Comparison of ENCODE assay signal across 11 mouse cellular contexts in the genomic region with DNA sequence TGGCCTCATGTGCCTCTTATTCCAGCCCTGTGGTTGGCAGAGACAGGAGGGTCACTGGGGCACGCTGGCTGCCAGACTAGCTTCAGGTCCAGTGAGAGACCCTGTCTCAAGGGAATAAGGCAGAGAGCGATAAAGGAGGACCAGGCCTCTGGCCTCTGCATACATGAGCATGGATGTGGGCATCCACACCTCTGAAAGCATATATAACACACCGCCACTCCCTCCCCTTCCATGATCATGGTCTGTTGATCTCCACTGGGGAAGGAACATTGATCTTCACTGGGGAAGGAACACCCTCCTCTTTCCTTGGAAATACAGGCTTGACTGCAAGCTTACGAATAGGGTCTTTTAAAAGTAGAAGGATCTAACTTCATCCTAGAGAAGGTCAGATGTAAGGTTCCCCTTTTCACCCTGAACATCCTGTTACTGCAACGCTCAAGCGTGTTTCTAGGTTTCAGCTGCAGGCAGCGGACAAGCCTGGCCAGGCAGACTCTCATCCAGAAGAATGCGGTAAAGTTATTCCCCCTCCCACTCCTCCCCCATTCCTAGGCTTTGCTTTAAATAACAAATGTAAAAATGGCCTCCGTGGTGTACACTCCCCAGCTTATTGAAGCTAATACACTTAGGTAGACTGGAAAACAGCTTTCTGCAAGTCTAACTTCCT. TPM values are rescaled to one million over a fixed set of nuclear protein-coding genes. Genes with fewer than 3 reads are reported as not detected.
A peak's percentile ranks its signal among the peaks of the same experiment; 100 is the strongest.
DNase-seq lines count a peak whose midpoint lies in the region; ATAC-seq and TF ChIP-seq lines count a peak whose summit lies in the region.
"Had no signal": no experiment of that assay in that cellular context is flagged by ENCODE, and none has a peak within 500 bp of the region (broad histone marks: within the 10 kb centered on the region; RNA-seq: fewer than 3 reads in every experiment).

No protein-coding gene starts in this region.

- no peaks in the 10 kb centered on the region for H3K9me3 ChIP-seq in intestine, embryonic 14.5 days (ENCODE audit: control insufficient read depth, low read length)
- no peaks in the 10 kb centered on the region for H3K9me3 ChIP-seq in intestine, postnatal 0 days (ENCODE audit: control insufficient read depth)
- no peaks in the 10 kb centered on the region for H3K9me3 ChIP-seq in E14TG2a.4 (ENCODE audit: low read length)
- no peaks in the 10 kb centered on the region for H3K9me3 ChIP-seq in intestine, embryonic 15.5 days

- H3K4me3 ChIP-seq in intestine, embryonic 14.5 days (ENCODE audit: low read depth, low read length): no peak overlapping the region
- H3K4me3 ChIP-seq in intestine, postnatal 0 days (ENCODE audit: low read depth, low read length): no peak overlapping the region
- peak overlapping the region; percentile 43 for H3K4me3 ChIP-seq in E14TG2a.4 (replicated peaks; ENCODE audit: low read length)
- no peak overlapping the region for H3K4me3 ChIP-seq in intestine, embryonic 15.5 days (replicated peaks)
- no peak overlapping the region for H3K4me3 ChIP-seq in lung, adult 2 months (replicated peaks; ENCODE audit: extremely low read depth, low read depth, low read length)

- no peak for ATAC-seq in intestine, embryonic 14.5 days (replicated peaks; ENCODE audit: low FRiP score, low TSS enrichment, low read depth)
- no peak for ATAC-seq in intestine, postnatal 0 days
- ATAC-seq in intestine, embryonic 15.5 days: no peak

- no peak overlapping the region for H3K4me2 ChIP-seq in intestine, embryonic 14.5 days (ENCODE audit: low read length)
- no peak overlapping the region for H3K4me2 ChIP-seq in intestine, postnatal 0 days (replicated peaks; ENCODE audit: low read depth)
- H3K4me2 ChIP-seq in intestine, embryonic 15.5 days (replicated peaks): no peak overlapping the region

- no peak for TF ChIP-seq CTCF in intestine, postnatal 0 days (IDR thresholded peaks at IDR 0.05; ENCODE audit: low read depth)
- TF ChIP-seq CTCF in E14TG2a.4 (conservative IDR thresholded peaks at IDR 0.05; ENCODE audit: low read length): no peak
- no peak for TF ChIP-seq CTCF in lung, adult 2 months (IDR thresholded peaks at IDR 0.05; ENCODE audit: insufficient read depth, low read length)

- no peak for TF ChIP-seq POLR2A in lung, adult 2 months (IDR thresholded peaks at IDR 0.05; ENCODE audit: borderline replicate concordance, extremely low read depth, low read depth, low read length)

- H3K9ac ChIP-seq in intestine, embryonic 14.5 days (ENCODE audit: low read length): no peak overlapping the region
- no peak overlapping the region for H3K9ac ChIP-seq in intestine, postnatal 0 days (ENCODE audit: low read depth, low read length)
- no peak overlapping the region for H3K9ac ChIP-seq in intestine, embryonic 15.5 days

- peak overlapping the region; percentile 12 for H3K27ac ChIP-seq in intestine, embryonic 14.5 days (ENCODE audit: low read depth)
- H3K27ac ChIP-seq in intestine, postnatal 0 days (ENCODE audit: low read depth, low read length): no peak overlapping the region
- peak overlapping the region; percentile 44; the same call in 1 of the 2 replicates for H3K27ac ChIP-seq in intestine, embryonic 15.5 days
- H3K27ac ChIP-seq: macrophage had no signal

- H3K36me3 ChIP-seq in intestine, embryonic 14.5 days (ENCODE audit: control insufficient read depth, insufficient read depth, low read length): peaks cover 16% of the 10 kb centered on the region
- H3K36me3 ChIP-seq in intestine, postnatal 0 days (ENCODE audit: control insufficient read depth, insufficient read depth): peaks cover 17% of the 10 kb centered on the region; the same call in 1 of the 2 replicates
- H3K36me3 ChIP-seq in E14TG2a.4 (ENCODE audit: insufficient read depth, low read length): peaks cover 11% of the 10 kb centered on the region
- H3K36me3 ChIP-seq in intestine, embryonic 15.5 days: no peaks in the 10 kb centered on the region

- H3K27me3 ChIP-seq in intestine, embryonic 14.5 days (replicated peaks; ENCODE audit: control insufficient read depth, insufficient read depth, low read length): no peaks in the 10 kb centered on the region
- no peaks in the 10 kb centered on the region for H3K27me3 ChIP-seq in intestine, postnatal 0 days (replicated peaks; ENCODE audit: control insufficient read depth, insufficient read depth, low read length)
- H3K27me3 ChIP-seq in E14TG2a.4 (ENCODE audit: insufficient read depth, low read length): no peaks in the 10 kb centered on the region
- H3K27me3 ChIP-seq in intestine, embryonic 15.5 days (replicated peaks): no peaks in the 10 kb centered on the region

- WGBS in intestine, embryonic 14.5 days: 42% methylated on average over 9 of the region's 9 CpGs
- WGBS in intestine, postnatal 0 days: 62% methylated on average over 9 of the region's 9 CpGs
- 48% methylated on average over 9 of the region's 9 CpGs for WGBS in intestine, embryonic 15.5 days
- WGBS in lung, adult 2 months: 58% methylated on average over 9 of the region's 9 CpGs

- DNase-seq in intestine, embryonic 14.5 days (ENCODE audit: low spot score): no peak
- DNase-seq in R1 (ENCODE audit: low read depth, low spot score) (peak; percentile 82), MN1 (ENCODE audit: low spot score) (no peak)
- DNase-seq in thymus, postnatal 14 days: no peak
- DNase-seq in lung, adult 2 months: no peak
- DNase-seq: cerebellum, adult 9-11 months; thymus, adult 18-20 months had no signal

- H3K4me1 ChIP-seq in intestine, embryonic 14.5 days (replicated peaks; ENCODE audit: control insufficient read depth, insufficient read depth, low read length): peaks cover 27% of the 10 kb centered on the region
- H3K4me1 ChIP-seq in intestine, postnatal 0 days (replicated peaks; ENCODE audit: control insufficient read depth, insufficient read depth, low read length): no peaks in the 10 kb centered on the region
- H3K4me1 ChIP-seq in E14TG2a.4 (replicated peaks; ENCODE audit: low read depth, low read length): peaks cover 61% of the 10 kb centered on the region
- peaks cover 25% of the 10 kb centered on the region for H3K4me1 ChIP-seq in intestine, embryonic 15.5 days (replicated peaks)
- H3K4me1 ChIP-seq in lung, adult 2 months (ENCODE audit: control insufficient read depth, insufficient read depth, low read length): peaks cover 15% of the 10 kb centered on the region

RNA-seq across cellular contexts. Expression of gene Itgav, which starts 15.4 kb away (rescaled TPM):
- 75.3 and 85.3 TPM in 2 replicates for polyA plus RNA-seq in intestine, embryonic 14.5 days (2014; fragmentation: Nextera tagmentation; extraction: Ambion mirVana)
- polyA plus RNA-seq in intestine, postnatal 0 days (2015; fragmentation: Nextera tagmentation; extraction: Ambion mirVana): 86.6 and 95.0 TPM in 2 replicates
- polyA plus RNA-seq in intestine, embryonic 15.5 days (2015; fragmentation: Nextera tagmentation; extraction: Ambion mirVana): 61.3 and 76.7 TPM in 2 replicates
- polyA plus RNA-seq in lung, adult 2 months (2012; rRNA removed): 37.6 and 78.5 TPM in 2 replicates
